Mouse (Mus musculus) adrenal gland, adult 18-20 months (tissue): ENCODE results near the gene Cst7. TPM values are rescaled to one million over a fixed set of nuclear protein-coding genes. Genes with fewer than 3 reads are reported as not detected.

Experiments
- DNase-seq, 2 experiments: peaks; one replicate each; pipeline ENCODE4 v3.0.0; 2021 to 2022; ENCODE audit warnings: low spot score in 2 of 2
- total RNA-seq, 2 experiments: library from RNA; stranded (reverse); gene quantifications; 1 replicate in 1 of 2; 2 replicates in 1 of 2; pipeline ENCODE4 v1.2.3; 2021

Cst7 gene
- total RNA-seq, 2 experiments from 2014 or later, result 0.51 TPM; not detected in 1

DNA sequence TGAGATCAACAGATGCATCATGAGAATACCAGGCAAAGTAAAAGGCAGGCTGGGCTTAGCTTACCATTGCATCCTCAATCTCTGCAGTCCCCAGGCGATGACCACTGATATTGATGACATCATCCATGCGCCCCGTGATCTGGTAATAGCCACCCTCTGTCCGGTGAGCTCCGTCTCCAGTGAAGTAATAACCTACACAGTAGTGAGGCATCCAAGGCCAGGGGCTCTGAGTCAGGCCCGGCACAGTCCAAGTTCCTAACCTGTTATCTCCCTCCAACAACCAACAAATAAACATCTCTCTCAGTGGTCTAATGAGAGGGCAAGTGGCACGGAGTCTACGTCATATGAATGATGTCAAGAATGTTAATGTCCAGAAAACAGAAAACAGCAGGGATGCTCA lies 54.7 kb downstream of the Cst7 start:
- DNase-seq, result no peak

DNA sequence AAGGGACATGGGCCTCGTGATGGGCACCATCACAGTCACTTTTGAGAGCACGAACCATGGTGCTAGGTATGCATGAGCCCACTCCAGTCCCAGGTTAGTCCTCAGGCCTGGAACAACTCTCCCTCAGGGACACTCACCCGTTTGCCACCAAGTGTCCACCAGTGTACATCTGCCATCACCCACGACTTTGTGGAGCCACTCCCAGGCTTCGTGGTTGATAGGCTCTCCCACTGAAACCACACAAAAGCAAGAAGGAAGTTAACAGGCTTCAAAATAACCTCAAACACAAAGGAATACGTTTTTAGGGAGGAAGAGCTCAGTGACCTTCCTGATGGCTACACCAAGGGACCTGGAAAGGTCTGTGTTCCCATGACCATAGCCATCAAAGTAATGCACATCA lies 56.9 kb downstream of the Cst7 start:
- no peak for DNase-seq

Other genes with a start within 250 kb of the Cst7 start
- gene Gm10130, start 246.7 kb upstream of the Cst7 start, total RNA-seq, result 1 to 10 TPM; 1.4 to 3.1 TPM
- 1 to 10 TPM; 3.5 to 6.0 TPM for gene 3300002I08Rik, start 207.7 kb upstream of the Cst7 start, total RNA-seq
- gene Zfp442, start 118.9 kb upstream of the Cst7 start, total RNA-seq, result 1 to 10 TPM; 4.0 to 4.8 TPM
- gene Zfp345, start 85.3 kb upstream of the Cst7 start, total RNA-seq, result 1 to 10 TPM in 1 of 2 experiments, under 1 TPM in 1; 0.83 to 1.1 TPM
- gene Apmap, start 38.2 kb downstream of the Cst7 start, total RNA-seq, result 100 to 1,000 TPM; 122 to 153 TPM
- 10 to 100 TPM; 30.4 to 78.4 TPM for gene Acss1, start 98.1 kb downstream of the Cst7 start, total RNA-seq
- not detected for gene Vsx1, start 118.9 kb downstream of the Cst7 start, total RNA-seq
- gene Entpd6, start 178.6 kb downstream of the Cst7 start, total RNA-seq, result 10 to 100 TPM; 10.2 to 11.5 TPM
- gene Pygb, start 216.3 kb downstream of the Cst7 start, total RNA-seq, result 10 to 100 TPM; 41.3 to 50.3 TPM